Mouse (Mus musculus): ENCODE data around the gene Mns1. TPM values are rescaled to one million over a fixed set of nuclear protein-coding genes. Genes with fewer than 3 reads are reported as not detected.
"Not testable (repeated sequence)": the region's sequence is repeated elsewhere in the genome, so short reads cannot be mapped to it uniquely, and the experiment has no call there.

The Mns1 gene
- polyA plus RNA-seq, 1 experiment from 2014 or later, result 13.7 TPM

GRCm38 (mm10) chr9:72448026-72448425 lies 10.2 kb downstream of the Mns1 start:
- no peak for ATAC-seq
- no peaks in the 10 kb centered on the region for H3K27me3 ChIP-seq (replicated peaks; ENCODE audit: control insufficient read depth, insufficient read depth, low read length)
- H3K9me3 ChIP-seq (ENCODE audit: control insufficient read depth, low read length), result no peaks in the 10 kb centered on the region
- H3K4me1 ChIP-seq (ENCODE audit: control insufficient read depth, insufficient read depth, low read length), result no peaks in the 10 kb centered on the region
- H3K36me3 ChIP-seq (ENCODE audit: control insufficient read depth, insufficient read depth, low read length), result no peaks in the 10 kb centered on the region
- no peak overlapping the region for H3K9ac ChIP-seq (ENCODE audit: low read depth, low read length)
- no peak overlapping the region for H3K4me3 ChIP-seq (ENCODE audit: low read length)
- H3K4me2 ChIP-seq (ENCODE audit: low read depth, low read length), result no peak overlapping the region
- H3K27ac ChIP-seq (ENCODE audit: low read length), result no peak overlapping the region
- WGBS, result 61% methylated on average over 8 of the region's 8 CpGs

- ATAC-seq, result peak; percentile 84
- peak overlapping the region; percentile 19 for H3K4me3 ChIP-seq (ENCODE audit: low read length)
- peak overlapping the region; percentile 15 for H3K4me2 ChIP-seq (ENCODE audit: low read depth, low read length)
- WGBS, result 62% methylated on average over 7 of the region's 7 CpGs
- no peaks in the 10 kb centered on the region for H3K9me3 ChIP-seq (ENCODE audit: control insufficient read depth, low read length)
- H3K27ac ChIP-seq (ENCODE audit: low read length), result no peak overlapping the region
- no peaks in the 10 kb centered on the region for H3K27me3 ChIP-seq (replicated peaks; ENCODE audit: control insufficient read depth, insufficient read depth, low read length)
- no peaks in the 10 kb centered on the region for H3K4me1 ChIP-seq (ENCODE audit: control insufficient read depth, insufficient read depth, low read length)
- H3K9ac ChIP-seq (ENCODE audit: low read depth, low read length), result no peak overlapping the region; the same call in 1 of the 2 replicates
- no peaks in the 10 kb centered on the region for H3K36me3 ChIP-seq (ENCODE audit: control insufficient read depth, insufficient read depth, low read length)
Observed at GRCm38 (mm10) chr9:72449367-72449766, 11.6 kb downstream of the Mns1 start.

- H3K9ac ChIP-seq (ENCODE audit: low read depth, low read length), result no peak overlapping the region
- H3K9me3 ChIP-seq (ENCODE audit: control insufficient read depth, low read length), result no peaks in the 10 kb centered on the region
- H3K4me1 ChIP-seq (ENCODE audit: control insufficient read depth, insufficient read depth, low read length), result no peaks in the 10 kb centered on the region
- WGBS, result 76% methylated on average over 2 of the region's 2 CpGs
- H3K27me3 ChIP-seq (replicated peaks; ENCODE audit: control insufficient read depth, insufficient read depth, low read length), result no peaks in the 10 kb centered on the region
- H3K36me3 ChIP-seq (ENCODE audit: control insufficient read depth, insufficient read depth, low read length), result no peaks in the 10 kb centered on the region
- peak overlapping the region; percentile 15 for H3K4me2 ChIP-seq (ENCODE audit: low read depth, low read length)
- no peak overlapping the region for H3K27ac ChIP-seq (ENCODE audit: low read length)
- no peak for ATAC-seq
- H3K4me3 ChIP-seq (ENCODE audit: low read length), result peak overlapping the region; percentile 19; the same call in 1 of the 2 replicates
Observed at GRCm38 (mm10) chr9:72449841-72450240, 12.0 kb downstream of the Mns1 start.

GRCm38 (mm10) chr9:72450363-72450762 lies 12.6 kb downstream of the Mns1 start:
- no peaks in the 10 kb centered on the region for H3K4me1 ChIP-seq (ENCODE audit: control insufficient read depth, insufficient read depth, low read length)
- ATAC-seq, result no peak
- no peaks in the 10 kb centered on the region for H3K27me3 ChIP-seq (replicated peaks; ENCODE audit: control insufficient read depth, insufficient read depth, low read length)
- no peaks in the 10 kb centered on the region for H3K36me3 ChIP-seq (ENCODE audit: control insufficient read depth, insufficient read depth, low read length)
- H3K9ac ChIP-seq (ENCODE audit: low read depth, low read length), result no peak overlapping the region
- H3K9me3 ChIP-seq (ENCODE audit: control insufficient read depth, low read length), result no peaks in the 10 kb centered on the region
- no peak overlapping the region for H3K4me2 ChIP-seq (ENCODE audit: low read depth, low read length)
- 71% methylated on average over 1 of the region's 1 CpGs for WGBS
- H3K4me3 ChIP-seq (ENCODE audit: low read length), result no peak overlapping the region
- H3K27ac ChIP-seq (ENCODE audit: low read length), result no peak overlapping the region

GRCm38 (mm10) chr9:72451111-72451510 lies 13.3 kb downstream of the Mns1 start:
- no peaks in the 10 kb centered on the region for H3K36me3 ChIP-seq (ENCODE audit: control insufficient read depth, insufficient read depth, low read length)
- no peaks in the 10 kb centered on the region for H3K4me1 ChIP-seq (ENCODE audit: control insufficient read depth, insufficient read depth, low read length)
- 78% methylated on average over 6 of the region's 6 CpGs for WGBS
- no peak for ATAC-seq
- H3K4me2 ChIP-seq (ENCODE audit: low read depth, low read length), result no peak overlapping the region
- H3K9me3 ChIP-seq (ENCODE audit: control insufficient read depth, low read length), result no peaks in the 10 kb centered on the region
- H3K27ac ChIP-seq (ENCODE audit: low read length), result no peak overlapping the region
- H3K4me3 ChIP-seq (ENCODE audit: low read length), result no peak overlapping the region
- no peaks in the 10 kb centered on the region for H3K27me3 ChIP-seq (replicated peaks; ENCODE audit: control insufficient read depth, insufficient read depth, low read length)
- no peak overlapping the region for H3K9ac ChIP-seq (ENCODE audit: low read depth, low read length)

- not testable (repeated sequence) for ATAC-seq; H3K4me3 ChIP-seq (ENCODE audit: low read length); H3K27me3 ChIP-seq (replicated peaks; ENCODE audit: control insufficient read depth, insufficient read depth, low read length); H3K9ac ChIP-seq (ENCODE audit: low read depth, low read length); H3K27ac ChIP-seq (ENCODE audit: low read length); H3K4me1 ChIP-seq (ENCODE audit: control insufficient read depth, insufficient read depth, low read length); H3K4me2 ChIP-seq (ENCODE audit: low read depth, low read length); H3K9me3 ChIP-seq (ENCODE audit: control insufficient read depth, low read length); H3K36me3 ChIP-seq (ENCODE audit: control insufficient read depth, insufficient read depth, low read length)
Observed at GRCm38 (mm10) chr9:72454281-72454680, 16.5 kb downstream of the Mns1 start.

- no peak overlapping the region for H3K4me2 ChIP-seq (ENCODE audit: low read depth, low read length)
- H3K9me3 ChIP-seq (ENCODE audit: control insufficient read depth, low read length), result no peaks in the 10 kb centered on the region
- H3K27ac ChIP-seq (ENCODE audit: low read length), result no peak overlapping the region
- H3K9ac ChIP-seq (ENCODE audit: low read depth, low read length), result no peak overlapping the region
- H3K36me3 ChIP-seq (ENCODE audit: control insufficient read depth, insufficient read depth, low read length), result no peaks in the 10 kb centered on the region
- H3K4me3 ChIP-seq (ENCODE audit: low read length), result no peak overlapping the region
- H3K27me3 ChIP-seq (replicated peaks; ENCODE audit: control insufficient read depth, insufficient read depth, low read length), result no peaks in the 10 kb centered on the region
- ATAC-seq, result no peak
- no peaks in the 10 kb centered on the region for H3K4me1 ChIP-seq (ENCODE audit: control insufficient read depth, insufficient read depth, low read length)
- WGBS, result 27% methylated on average over 1 of the region's 1 CpGs
Observed at GRCm38 (mm10) chr9:72456374-72456773, 18.6 kb downstream of the Mns1 start.

- no peak overlapping the region for H3K27ac ChIP-seq (ENCODE audit: low read length)
- peak; percentile 81 for ATAC-seq
- H3K4me3 ChIP-seq (ENCODE audit: low read length), result no peak overlapping the region
- H3K27me3 ChIP-seq (replicated peaks; ENCODE audit: control insufficient read depth, insufficient read depth, low read length), result no peaks in the 10 kb centered on the region
- 15% methylated on average over 5 of the region's 5 CpGs for WGBS
- H3K9me3 ChIP-seq (ENCODE audit: control insufficient read depth, low read length), result no peaks in the 10 kb centered on the region
- H3K9ac ChIP-seq (ENCODE audit: low read depth, low read length), result no peak overlapping the region
- no peaks in the 10 kb centered on the region for H3K4me1 ChIP-seq (ENCODE audit: control insufficient read depth, insufficient read depth, low read length)
- H3K36me3 ChIP-seq (ENCODE audit: control insufficient read depth, insufficient read depth, low read length), result no peaks in the 10 kb centered on the region
- no peak overlapping the region for H3K4me2 ChIP-seq (ENCODE audit: low read depth, low read length)
Observed at GRCm38 (mm10) chr9:72458233-72458632, 20.4 kb downstream of the Mns1 start.

GRCm38 (mm10) chr9:72459703-72460102 lies 21.9 kb downstream of the Mns1 start:
- H3K27me3 ChIP-seq (replicated peaks; ENCODE audit: control insufficient read depth, insufficient read depth, low read length), result no peaks in the 10 kb centered on the region
- H3K27ac ChIP-seq (ENCODE audit: low read length), result no peak overlapping the region
- no peak for ATAC-seq
- 88% methylated on average over 3 of the region's 3 CpGs for WGBS
- no peak overlapping the region for H3K4me2 ChIP-seq (ENCODE audit: low read depth, low read length)
- H3K36me3 ChIP-seq (ENCODE audit: control insufficient read depth, insufficient read depth, low read length), result no peaks in the 10 kb centered on the region
- no peaks in the 10 kb centered on the region for H3K4me1 ChIP-seq (ENCODE audit: control insufficient read depth, insufficient read depth, low read length)
- no peak overlapping the region for H3K9ac ChIP-seq (ENCODE audit: low read depth, low read length)
- no peaks in the 10 kb centered on the region for H3K9me3 ChIP-seq (ENCODE audit: control insufficient read depth, low read length)
- H3K4me3 ChIP-seq (ENCODE audit: low read length), result no peak overlapping the region

- ATAC-seq, result no peak
- Histone ChIP-seq H3K9me3 (ENCODE audit: control insufficient read depth, low read length) (no peaks in the 10 kb centered on the region), H3K36me3 (ENCODE audit: control insufficient read depth, insufficient read depth, low read length) (no peaks in the 10 kb centered on the region), H3K4me2 (ENCODE audit: low read depth, low read length) (no peak overlapping the region), H3K27ac (ENCODE audit: low read length) (no peak overlapping the region), H3K27me3 (replicated peaks; ENCODE audit: control insufficient read depth, insufficient read depth, low read length) (no peaks in the 10 kb centered on the region), H3K9ac (ENCODE audit: low read depth, low read length) (no peak overlapping the region), H3K4me3 (ENCODE audit: low read length) (no peak overlapping the region), H3K4me1 (ENCODE audit: control insufficient read depth, insufficient read depth, low read length) (no peaks in the 10 kb centered on the region)
- WGBS, result 66% methylated on average over 3 of the region's 3 CpGs
Observed at GRCm38 (mm10) chr9:72460767-72461166, 23.0 kb downstream of the Mns1 start.

Measured in intestine, embryonic 16.5 days (tissue).